Mouse (Mus musculus): ENCODE measurements at regions not wholly inside any gene's neighbourhood (a gene's known extent, or its start where the extent isn't known, plus 50 kb on each side); places are given as distances from the start of the nearest gene placed in this dataset.
A peak's percentile ranks its signal among the peaks of the same experiment; 100 is the strongest.

GRCm38 (mm10) chrX:158920217-158920616 is 289.9 kb upstream of the Rps6ka3 start:
- intact Hi-C loops (cut with DNase I) = loop anchor here (2.0 to 10.0 kb wide), 2 partner anchors 965 to 1187 kb away; no protein-coding TSS in a partner anchor
- DNase-seq (ENCODE audit: extremely low spot score in 1 of 2, low spot score in 2 of 2) = no peak

- no peak for DNase-seq (ENCODE audit: extremely low spot score in 1 of 2, low spot score in 2 of 2)
- intact Hi-C loops (cut with DNase I) = loop anchor here (2.0 to 10.0 kb wide), 2 partner anchors 967 to 1189 kb away; no protein-coding TSS in a partner anchor
Measured at GRCm38 (mm10) chrX:158921424-158921823, 288.7 kb upstream of the Rps6ka3 start.

- DNase-seq (ENCODE audit: extremely low spot score in 1 of 2, low spot score in 2 of 2) = peak; percentile 63 to 78
- intact Hi-C loops (cut with DNase I) = loop anchor here (2.0 to 10.0 kb wide), 3 partner anchors 879 to 1189 kb away; partner anchors contain the start of gene Cnksr2
Measured at GRCm38 (mm10) chrX:158921838-158922450, 288.2 kb upstream of the Rps6ka3 start.

GRCm38 (mm10) chrX:158923081-158923561 is 287.0 kb upstream of the Rps6ka3 start:
- intact Hi-C loops (cut with DNase I) = loop anchor here (2.0 to 10.0 kb wide), 2 partner anchors 880 to 968 kb away; partner anchors contain the start of gene Cnksr2
- peak; percentile 26 to 49 for DNase-seq (ENCODE audit: extremely low spot score in 1 of 2, low spot score in 2 of 2)

- no peak for DNase-seq (ENCODE audit: extremely low spot score in 1 of 2, low spot score in 2 of 2)
- intact Hi-C loops (cut with DNase I) = loop anchor here (2.0 to 10.0 kb wide), 2 partner anchors 881 to 969 kb away; partner anchors contain the start of gene Cnksr2
Measured at GRCm38 (mm10) chrX:158923657-158924489, 286.2 kb upstream of the Rps6ka3 start.

GRCm38 (mm10) chrX:158924490-158925398 is 285.4 kb upstream of the Rps6ka3 start:
- intact Hi-C loops (cut with DNase I) = loop anchor here (10.0 kb wide), 1 partner anchor 970 kb away; no protein-coding TSS in a partner anchor
- DNase-seq (ENCODE audit: extremely low spot score in 1 of 2, low spot score in 2 of 2) = no peak

- no peak for DNase-seq (ENCODE audit: extremely low spot score in 1 of 2, low spot score in 2 of 2)
- intact Hi-C loops (cut with DNase I) = no loop called here
Measured at GRCm38 (mm10) chrX:158931864-158932263, 278.2 kb upstream of the Rps6ka3 start.

GRCm38 (mm10) chrX:158947191-158947590 is 262.9 kb upstream of the Rps6ka3 start:
- intact Hi-C loops (cut with DNase I) = no loop called here
- no peak for DNase-seq (ENCODE audit: extremely low spot score in 1 of 2, low spot score in 2 of 2)

GRCm38 (mm10) chrX:158971726-158972125 is 238.4 kb upstream of the Rps6ka3 start:
- intact Hi-C loops (cut with DNase I) = loop anchor here (5.0 to 10.0 kb wide), 2 partner anchors 283 to 351 kb away; no protein-coding TSS in a partner anchor
- peak in 1 of 2 experiments; percentile 13 for DNase-seq (ENCODE audit: extremely low spot score in 1 of 2, low spot score in 2 of 2)

- no peak for DNase-seq (ENCODE audit: extremely low spot score in 1 of 2, low spot score in 2 of 2)
- intact Hi-C loops (cut with DNase I) = loop anchor here (10.0 kb wide), 1 partner anchor 278 kb away; no protein-coding TSS in a partner anchor
Measured at GRCm38 (mm10) chrX:158976648-158977047, 233.5 kb upstream of the Rps6ka3 start.

- no peak for DNase-seq (ENCODE audit: extremely low spot score in 1 of 2, low spot score in 2 of 2)
- intact Hi-C loops (cut with DNase I) = no loop called here
Measured at GRCm38 (mm10) chrX:158984721-158985120, 225.4 kb upstream of the Rps6ka3 start.

- intact Hi-C loops (cut with DNase I) = no loop called here
- no peak for DNase-seq (ENCODE audit: extremely low spot score in 1 of 2, low spot score in 2 of 2)
Measured at GRCm38 (mm10) chrX:158987676-158988075, 222.4 kb upstream of the Rps6ka3 start.

GRCm38 (mm10) chrX:159018955-159019354 is 191.2 kb upstream of the Rps6ka3 start:
- no peak for DNase-seq (ENCODE audit: extremely low spot score in 1 of 2, low spot score in 2 of 2)
- intact Hi-C loops (cut with DNase I) = no loop called here

- DNase-seq (ENCODE audit: extremely low spot score in 1 of 2, low spot score in 2 of 2) = no peak
- intact Hi-C loops (cut with DNase I) = no loop called here
Measured at GRCm38 (mm10) chrX:159026311-159026710, 183.8 kb upstream of the Rps6ka3 start.

- intact Hi-C loops (cut with DNase I) = no loop called here
- DNase-seq (ENCODE audit: extremely low spot score in 1 of 2, low spot score in 2 of 2) = no peak
Measured at GRCm38 (mm10) chrX:159031927-159032326, 178.2 kb upstream of the Rps6ka3 start.

- DNase-seq (ENCODE audit: extremely low spot score in 1 of 2, low spot score in 2 of 2) = peak; percentile 3 to 38
- intact Hi-C loops (cut with DNase I) = no loop called here
Measured at GRCm38 (mm10) chrX:159043432-159043831, 166.7 kb upstream of the Rps6ka3 start.

GRCm38 (mm10) chrX:159047876-159048275 is 162.2 kb upstream of the Rps6ka3 start:
- intact Hi-C loops (cut with DNase I) = no loop called here
- DNase-seq (ENCODE audit: extremely low spot score in 1 of 2, low spot score in 2 of 2) = no peak

- no peak for DNase-seq (ENCODE audit: extremely low spot score in 1 of 2, low spot score in 2 of 2)
- intact Hi-C loops (cut with DNase I) = no loop called here
Measured at GRCm38 (mm10) chrX:159055689-159056461, 154.2 kb upstream of the Rps6ka3 start.

All from left cerebral cortex, postnatal 10 days (tissue).